Mouse (Mus musculus): ENCODE results near the gene Sds.

DNA sequence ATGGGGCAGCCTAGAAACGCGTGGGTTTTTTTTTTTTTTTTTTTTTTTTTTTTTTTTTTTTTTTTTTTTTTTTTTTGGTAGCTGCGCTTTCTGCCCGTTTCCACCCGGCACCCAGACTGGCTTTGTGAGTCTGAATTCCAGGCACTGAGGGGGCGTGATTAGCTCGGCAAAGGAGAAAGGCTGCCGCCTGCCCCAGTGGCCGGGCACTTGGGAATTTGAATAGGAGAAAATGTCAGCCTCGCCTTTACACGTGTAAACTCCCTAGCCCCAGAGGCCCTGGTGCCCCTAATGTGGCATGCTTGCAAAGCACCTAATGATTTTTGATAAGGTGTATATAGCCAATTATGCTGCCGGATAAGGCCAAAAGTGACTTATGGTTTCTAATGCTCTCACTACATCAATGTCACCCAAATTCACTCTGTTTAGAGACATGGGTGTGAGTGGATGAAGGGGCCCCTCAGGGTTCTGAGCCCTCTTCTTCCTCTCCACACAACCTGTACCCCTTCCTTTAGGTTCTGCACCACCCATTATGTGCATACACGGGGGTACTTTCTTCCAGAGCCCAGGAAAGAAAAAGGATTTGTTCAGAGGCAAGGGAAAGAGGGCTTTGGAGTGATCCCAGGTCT is 43.1 kb upstream of the Sds start:
- TF ChIP-seq GATA1 (IDR thresholded peaks at IDR 0.05; ENCODE audit: borderline replicate concordance, low read length): no peak
- no peak for TF ChIP-seq POLR2AphosphoS5 (IDR thresholded peaks at IDR 0.05; ENCODE audit: insufficient replicate concordance, low read depth, low read length)
- no peak for TF ChIP-seq CTCF (IDR thresholded peaks at IDR 0.05; ENCODE audit: low read depth, low read length)
- no peak for TF ChIP-seq TAL1 (conservative IDR thresholded peaks at IDR 0.05; ENCODE audit: low read depth, low read length)
